Mouse (Mus musculus) left cerebral cortex, postnatal 14 days (tissue): Measurements from ENCODE around the gene Pvalb. TPM values are rescaled to one million over a fixed set of nuclear protein-coding genes. Genes with fewer than 3 reads are reported as not detected.

Experiments
- DNase-seq, 2 experiments: peaks; one replicate each; pipeline ENCODE4 v3.0.0; 2021 to 2022; ENCODE audit warnings: low spot score in 2 of 2, mixed read lengths in 1 of 2
- intact Hi-C: fragments of 180-260 bp; cut with DNase I; formaldehyde crosslinking; loops from one replicate; pipeline ENCODE4 v1.15.1; 2025
- total RNA-seq, 2 experiments: library from RNA; stranded (reverse); gene quantifications; 2 replicates each; pipeline ENCODE4 v1.2.3; 2021

Pvalb gene
- total RNA-seq, 2 experiments from 2014 or later, result 39.1 to 46.5 TPM

DNA sequence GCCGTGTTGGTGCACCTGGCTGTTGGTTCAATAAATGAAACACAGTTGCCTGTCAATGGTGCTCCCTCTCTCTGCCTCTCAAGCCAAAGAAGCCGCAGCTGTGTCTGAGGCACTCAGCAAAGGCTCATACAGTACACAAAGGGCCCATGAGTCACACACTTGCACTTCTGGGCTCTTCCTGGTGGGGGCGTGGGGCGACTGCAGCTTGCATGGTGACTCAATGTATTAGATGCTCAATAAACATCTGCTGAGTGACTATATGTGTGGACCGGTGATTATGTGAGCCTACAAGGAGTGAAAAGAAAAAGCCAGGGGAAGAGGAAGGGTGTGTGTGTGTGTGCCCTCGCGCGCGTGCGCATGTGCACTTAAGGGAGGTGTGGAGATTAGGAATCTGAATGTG is 34.5 kb downstream of the Pvalb start:
- intact Hi-C loops, result loop anchor here (1.0 to 5.0 kb wide), 3 partner anchors 54 to 189 kb away; no protein-coding TSS in a partner anchor
- DNase-seq, result peak; percentile 48 to 81

DNA sequence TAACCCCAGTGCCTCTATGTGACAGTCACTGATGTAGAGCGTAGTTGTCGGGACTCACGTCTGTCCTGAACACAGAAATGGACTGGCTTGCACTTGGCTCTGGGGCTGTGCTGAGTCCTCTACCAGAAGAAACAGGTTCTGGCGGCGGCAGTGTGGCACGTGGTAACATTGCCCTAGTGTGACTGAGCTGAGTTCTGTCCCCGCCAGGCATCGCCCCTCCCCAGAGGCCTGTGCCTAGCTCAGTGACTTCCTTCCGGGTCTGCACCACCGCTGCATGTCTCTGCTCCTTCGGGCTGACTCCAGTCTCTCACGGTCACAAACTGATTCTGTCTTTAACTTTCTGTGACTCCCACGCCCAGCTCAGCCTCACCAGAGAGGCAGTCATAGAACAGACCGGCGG is 35.5 kb downstream of the Pvalb start:
- intact Hi-C loops, result loop anchor here (5.0 kb wide), 2 partner anchors 53 to 98 kb away; no protein-coding TSS in a partner anchor
- DNase-seq, result no peak

DNA sequence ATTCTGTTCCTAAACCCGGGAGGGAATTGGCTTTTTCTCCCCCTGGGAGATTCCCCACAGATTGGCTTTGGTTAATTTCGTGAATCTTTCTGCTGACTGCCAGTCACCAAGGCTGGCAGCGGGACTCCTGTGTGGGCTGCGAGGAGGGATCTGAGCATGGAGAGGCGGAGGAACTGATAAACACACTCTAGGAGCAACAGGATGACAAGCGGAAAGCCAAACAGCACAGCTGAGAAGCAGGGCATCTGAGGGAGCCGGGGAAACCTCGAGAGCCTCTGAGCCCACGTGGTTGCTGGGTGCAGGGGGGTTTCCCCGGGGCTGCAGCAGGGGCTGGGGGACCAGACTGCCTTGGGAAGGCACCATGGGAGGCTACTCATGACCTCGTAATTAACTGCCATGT is 36.6 kb downstream of the Pvalb start:
- DNase-seq, result peak; percentile 44 to 63

DNA sequence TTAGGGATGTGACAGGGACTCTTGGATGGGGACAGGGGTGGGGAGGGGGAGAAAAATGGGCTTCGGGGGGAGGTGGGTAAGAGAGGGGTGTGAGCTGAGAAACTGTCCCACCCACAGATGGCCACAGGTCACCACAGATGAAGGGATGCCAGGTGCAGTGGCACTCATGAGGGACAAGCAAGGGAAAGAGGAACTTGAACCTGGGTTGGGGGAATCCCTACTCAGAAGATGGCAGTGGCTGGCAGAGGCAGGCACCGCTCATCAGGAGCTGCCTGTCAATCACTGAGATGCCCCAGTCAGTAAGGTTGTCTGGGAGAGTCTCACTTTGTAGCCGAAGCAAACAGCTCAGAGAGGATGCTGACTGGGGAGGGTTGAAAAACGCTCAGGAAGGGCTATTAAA is 40.9 kb downstream of the Pvalb start:
- no peak for DNase-seq
- intact Hi-C loops, result no loop called here

More for the DNA sequence above, 36.6 kb downstream of the Pvalb start:
- intact Hi-C loops, result no loop called here

- no peak for DNase-seq
Measured at GRCm38 (mm10) chr15:78164466-78164865, 41.7 kb downstream of the Pvalb start.

DNA sequence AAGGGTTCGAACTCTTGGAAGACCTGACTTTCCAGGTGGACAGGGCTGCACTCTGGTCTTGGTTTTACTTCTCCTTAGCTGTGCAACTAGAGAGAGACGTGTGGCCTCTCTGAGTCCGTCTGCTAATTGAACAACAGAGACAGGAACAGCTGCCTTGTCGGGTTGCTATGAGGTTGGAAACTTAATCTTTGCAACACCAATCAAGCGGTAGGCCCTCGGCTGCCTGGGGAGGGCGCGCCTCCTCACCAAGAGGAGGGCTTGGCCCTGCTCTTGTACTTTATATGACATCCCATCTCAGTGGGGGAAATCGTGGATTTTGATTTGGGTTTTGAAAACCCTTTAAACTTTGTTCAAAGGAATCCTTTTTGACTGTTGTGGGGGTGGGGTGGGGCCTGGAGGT is 44.3 kb downstream of the Pvalb start:
- intact Hi-C loops, result no loop called here
- no peak for DNase-seq

More at GRCm38 (mm10) chr15:78164466-78164865, 41.7 kb downstream of the Pvalb start:
- intact Hi-C loops, result no loop called here

GRCm38 (mm10) chr15:78158335-78158734 is 47.9 kb downstream of the Pvalb start:
- intact Hi-C loops, result no loop called here
- no peak for DNase-seq

- intact Hi-C loops, result no loop called here
- no peak for DNase-seq
Measured at GRCm38 (mm10) chr15:78157824-78158223, 48.4 kb downstream of the Pvalb start.

- intact Hi-C loops, result no loop called here
- no peak for DNase-seq
Measured at GRCm38 (mm10) chr15:78157330-78157729, 48.9 kb downstream of the Pvalb start.

GRCm38 (mm10) chr15:78155421-78155820 is 50.8 kb downstream of the Pvalb start:
- no peak for DNase-seq
- intact Hi-C loops, result no loop called here

DNA sequence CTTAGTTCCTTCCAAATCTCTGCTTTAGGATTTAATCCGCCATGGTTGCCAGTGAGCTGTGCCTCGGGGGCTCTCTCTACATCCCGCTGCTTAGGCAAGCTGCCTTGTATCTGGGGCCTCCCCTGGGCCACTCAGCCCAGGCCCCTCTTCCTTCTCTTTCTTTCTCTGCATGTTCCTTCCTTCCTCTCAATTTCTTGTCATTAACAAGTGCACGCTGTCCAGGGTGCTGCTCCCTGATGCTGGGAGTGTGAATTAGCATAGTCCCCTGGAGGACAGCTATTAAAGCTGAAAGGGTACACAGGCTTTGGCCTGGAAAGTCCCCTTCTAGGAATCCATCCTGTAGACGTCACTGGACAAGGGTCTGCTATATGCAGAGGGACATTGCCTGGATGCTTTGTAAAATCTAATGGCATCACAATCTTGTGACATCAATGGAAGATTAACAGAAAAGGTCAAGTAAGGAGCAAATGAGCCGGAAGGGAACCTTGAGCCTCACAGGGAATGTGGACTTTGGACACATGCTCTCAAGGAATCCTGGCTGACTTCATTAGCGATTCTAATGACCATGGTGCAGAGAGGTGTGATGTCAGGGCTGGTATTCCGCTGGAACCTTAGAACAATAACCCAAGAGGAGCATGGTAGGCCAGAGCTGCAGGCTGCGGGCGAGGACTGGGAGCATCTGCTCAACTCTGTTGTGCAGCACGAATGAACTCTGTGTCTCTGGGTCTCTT is 53.0 kb downstream of the Pvalb start:
- intact Hi-C loops, result no loop called here
- no peak for DNase-seq

DNA sequence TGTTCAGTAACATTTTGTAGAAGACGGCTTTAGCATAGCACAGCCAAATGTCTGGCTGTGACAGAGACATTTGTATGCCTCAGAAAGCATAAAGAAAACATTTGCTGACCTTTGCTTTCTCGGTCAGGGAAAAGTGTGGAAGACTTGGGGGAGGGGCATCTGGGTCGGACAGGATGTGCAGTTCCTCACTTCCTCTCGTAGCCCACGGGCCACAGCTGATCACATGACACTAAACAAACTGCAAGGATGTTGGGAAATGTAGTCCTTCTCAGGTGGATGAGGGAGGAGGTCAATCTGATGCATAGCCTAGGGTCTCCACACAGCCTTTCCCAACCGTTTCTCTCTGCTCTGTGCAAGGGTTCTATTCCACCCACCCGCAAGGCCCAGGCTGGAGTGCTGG is 57.6 kb downstream of the Pvalb start:
- intact Hi-C loops, result no loop called here
- DNase-seq, result no peak

Other genes starting within 250 kb of the Pvalb start
- gene Foxred2, start 249.7 kb downstream of the Pvalb start, total RNA-seq, result 10 to 100 TPM; 13.2 to 13.7 TPM
- gene Eif3d, start 235.6 kb downstream of the Pvalb start, total RNA-seq, result 100 to 1,000 TPM; 101 to 117 TPM
- 10 to 100 TPM; 60.5 to 68.7 TPM for gene Cacng2, start 86.4 kb downstream of the Pvalb start, total RNA-seq
- gene Ift27, start 32.3 kb downstream of the Pvalb start, total RNA-seq, result 10 to 100 TPM; 35.4 to 42.3 TPM
- 1 to 10 TPM; 1.2 to 1.3 TPM for gene Ncf4, start 38.4 kb upstream of the Pvalb start, total RNA-seq
- under 1 TPM; 0.64 to 0.72 TPM for gene Csf2rb2, start 99.3 kb upstream of the Pvalb start, total RNA-seq
- 1 to 10 TPM; 1.5 to 1.7 TPM for gene Csf2rb, start 119.4 kb upstream of the Pvalb start, total RNA-seq
- not detected for gene Tex33, start 189.5 kb upstream of the Pvalb start, total RNA-seq
- gene Tst, start 199.5 kb upstream of the Pvalb start, total RNA-seq, result 10 to 100 TPM; 30.8 to 39.2 TPM
- 10 to 100 TPM; 39.0 to 47.2 TPM for gene Mpst, start 200.0 kb upstream of the Pvalb start, total RNA-seq
- gene Kctd17, start 222.2 kb upstream of the Pvalb start, total RNA-seq, result 100 to 1,000 TPM; 288 to 291 TPM